Mouse (Mus musculus) C2C12 (cell line): ENCODE measurements around the gene Tgds.

Experiments
- CTCF ChIP-seq: IDR thresholded peaks from one replicate; pipeline ENCODE4 v1.5.1; 2011; ENCODE audit not compliant: control insufficient read depth, insufficient read depth, insufficient read length
- MAX ChIP-seq: IDR thresholded peaks from one replicate; pipeline ENCODE4 v1.6.1; 2011; ENCODE audit warnings: mild to moderate bottlenecking, control low read depth

DNA sequence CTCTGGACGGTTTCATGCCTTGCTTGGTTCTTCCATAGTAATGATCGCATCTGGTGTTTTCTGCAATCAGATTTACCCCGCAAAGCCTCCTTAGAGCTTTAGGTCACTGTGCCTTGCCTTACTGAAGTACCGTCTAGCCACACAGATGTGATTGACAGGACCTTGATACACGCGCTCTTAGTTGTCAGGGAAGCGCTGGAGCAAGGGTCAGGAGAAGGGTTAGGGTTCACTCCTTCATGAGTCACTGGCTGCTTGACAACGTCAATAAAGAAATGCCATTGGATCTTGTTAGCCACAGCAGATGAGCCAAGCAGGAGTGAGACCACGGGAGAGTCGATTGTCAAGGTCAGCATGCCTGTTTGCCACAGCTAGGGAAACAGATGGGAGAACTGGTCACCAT, 16.0 kb upstream of the Tgds start:
- TF ChIP-seq MAX, result no peak
- no peak for TF ChIP-seq CTCF
